Mouse (Mus musculus): ENCODE measurements around the gene Lamtor1. TPM values are rescaled to one million over a fixed set of nuclear protein-coding genes. Genes with fewer than 3 reads are reported as not detected.

Lamtor1 gene
- total and polyA plus RNA-seq, 3 experiments, result 68.6 to 107 (median 86.2) TPM

DNA sequence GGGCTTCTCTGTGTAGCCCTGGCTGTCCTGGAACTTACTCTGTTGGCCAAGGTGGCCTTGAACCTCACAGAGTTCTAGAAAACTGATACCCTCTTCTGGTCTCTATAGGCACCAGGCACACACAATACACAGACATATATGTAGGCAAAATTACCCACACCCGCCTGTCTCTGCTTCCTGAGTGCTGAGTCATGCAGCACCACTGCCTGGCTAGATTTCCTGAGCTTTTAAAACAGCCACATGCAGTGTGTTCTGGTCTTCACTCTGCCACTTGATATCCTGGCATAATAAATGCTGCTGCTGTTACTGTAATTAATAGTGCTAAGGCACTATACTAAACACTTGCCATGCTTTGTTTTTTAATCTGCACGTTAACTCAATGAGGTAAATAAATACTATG lies 59.9 kb downstream of the Lamtor1 start:
- no peaks in the 10 kb centered on the region; the same call in 1 of the 2 replicates for H3K79me2 ChIP-seq (replicated peaks; ENCODE audit: control insufficient read depth, extremely low read depth, insufficient read depth, poor library complexity, severe bottlenecking)
- DNase-seq (ENCODE audit: extremely low read depth), result peak; percentile 27
- no peaks in the 10 kb centered on the region for H3K9me3 ChIP-seq (replicated peaks; ENCODE audit: low read length)
- H3K9ac ChIP-seq (ENCODE audit: insufficient read depth, low read depth), result no peak overlapping the region
- in situ Hi-C loops (cut with MboI; ENCODE audit: low pct_ligation_motif_present, low pct_unique_long_range_greater_than_20kb, low sequenced_read_pairs) (no loop called here), dilution Hi-C loops (cut with MboI; ENCODE audit: extremely low pct_ligation_motif_present, extremely low pct_unique_long_range_greater_than_20kb, low sequenced_read_pairs) (no loop called here)
- H3K4me2 ChIP-seq (ENCODE audit: insufficient read depth, low read depth, poor library complexity, severe bottlenecking), result no peak overlapping the region
- H3K4me3 ChIP-seq (replicated peaks in 1 of 3; ENCODE audit: low read depth in 2 of 3, low read length in 2 of 3, poor library complexity in 1 of 3), result no peak overlapping the region
- H3K36me3 ChIP-seq (replicated peaks in 1 of 2; ENCODE audit: control insufficient read depth in 1 of 2, insufficient read depth in 1 of 2, low read length in 1 of 2), result no peaks in the 10 kb centered on the region
- H3K27me3 ChIP-seq (replicated peaks), result no peaks in the 10 kb centered on the region
- peaks cover 0 to 57% of the 10 kb centered on the region in 2 experiments; a peak in 3 of 4 replicates for H3K4me1 ChIP-seq (ENCODE audit: control insufficient read depth in 1 of 2, insufficient read depth in 2 of 2)
- no peak overlapping the region for H3K27ac ChIP-seq (ENCODE audit: insufficient read depth, low read depth)
- TF ChIP-seq GABPA (IDR thresholded peaks at IDR 0.05; ENCODE audit: insufficient replicate concordance, low read depth, low read length) (no peak), ZKSCAN1 (IDR thresholded peaks at IDR 0.05; ENCODE audit: borderline replicate concordance, low read depth, low read length) (no peak), MAFK (IDR thresholded peaks at IDR 0.05; ENCODE audit: insufficient replicate concordance, low read length) (no peak; the same call in 1 of the 2 replicates), MEF2A (IDR thresholded peaks at IDR 0.05; ENCODE audit: borderline replicate concordance, low read depth, low read length) (no peak), MYC (IDR thresholded peaks at IDR 0.05; ENCODE audit: low read depth, low read length) (no peak), MAZ (IDR thresholded peaks at IDR 0.05; ENCODE audit: low read depth, low read length) (no peak), IRF4 (IDR thresholded peaks at IDR 0.05; ENCODE audit: low read depth, low read length) (no peak), CHD1 (IDR thresholded peaks at IDR 0.05; ENCODE audit: low read depth, low read length) (no peak), ZNF384 (IDR thresholded peaks at IDR 0.05; ENCODE audit: low read depth, low read length) (no peak), ELF1 (IDR thresholded peaks at IDR 0.05; ENCODE audit: low read depth, low read length) (no peak), SIN3A (IDR thresholded peaks at IDR 0.05; ENCODE audit: low read length) (no peak), EP300 (IDR thresholded peaks at IDR 0.05; ENCODE audit: low read length) (no peak), NELFE (IDR thresholded peaks at IDR 0.05; ENCODE audit: low read depth, low read length) (no peak), HCFC1 (IDR thresholded peaks at IDR 0.05; ENCODE audit: low read depth, low read length) (no peak), MAX (IDR thresholded peaks at IDR 0.05; ENCODE audit: low read length) (no peak), CTCF (conservative IDR thresholded peaks at IDR 0.05 in 1 of 2, IDR thresholded peaks at IDR 0.05 in 1 of 2; ENCODE audit: low read depth in 2 of 2, low read length in 2 of 2) (no peak)

DNA sequence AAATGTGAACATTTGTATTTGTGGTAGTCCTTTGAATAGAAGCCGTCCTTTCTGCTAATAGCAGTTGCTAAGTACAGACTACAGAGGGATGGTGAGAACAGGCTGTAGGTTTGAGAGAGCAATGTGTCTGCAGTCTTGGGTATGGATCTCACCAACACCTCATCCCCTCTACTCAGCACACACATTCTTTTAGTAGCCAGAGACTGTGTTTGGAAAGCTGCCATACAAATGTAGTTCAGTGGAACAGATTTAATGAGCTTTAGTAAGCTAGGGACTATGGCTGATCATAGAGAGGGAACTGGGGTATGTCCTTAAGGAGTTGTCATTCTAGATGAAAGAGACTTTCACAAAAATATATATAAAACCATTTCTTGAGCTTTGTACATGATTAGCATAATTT lies 61.6 kb downstream of the Lamtor1 start:
- H3K27ac ChIP-seq (ENCODE audit: insufficient read depth, low read depth), result no peak overlapping the region
- no peak for TF ChIP-seq TCF12 (IDR thresholded peaks at IDR 0.05; ENCODE audit: low read depth, low read length)
- no peak for TF ChIP-seq JUN (IDR thresholded peaks at IDR 0.05; ENCODE audit: insufficient read depth, low read depth, low read length)
- TF ChIP-seq ZMIZ1 (IDR thresholded peaks at IDR 0.05; ENCODE audit: low read depth, low read length), result no peak
- no peak for TF ChIP-seq USF1 (IDR thresholded peaks at IDR 0.05; ENCODE audit: low read depth, low read length)
- TF ChIP-seq E2F4 (IDR thresholded peaks at IDR 0.05; ENCODE audit: insufficient replicate concordance, low read depth, low read length), result no peak
- TF ChIP-seq HCFC1 (IDR thresholded peaks at IDR 0.05; ENCODE audit: low read depth, low read length), result no peak
- TF ChIP-seq MAZ (IDR thresholded peaks at IDR 0.05; ENCODE audit: low read depth, low read length), result no peak
- no peak for TF ChIP-seq PAX5 (IDR thresholded peaks at IDR 0.05; ENCODE audit: low read length)
- TF ChIP-seq BHLHE40 (IDR thresholded peaks at IDR 0.05; ENCODE audit: low read depth, low read length), result no peak
- TF ChIP-seq GABPA (IDR thresholded peaks at IDR 0.05; ENCODE audit: insufficient replicate concordance, low read depth, low read length), result no peak
- TF ChIP-seq UBTF (IDR thresholded peaks at IDR 0.05; ENCODE audit: low read depth, low read length), result no peak
- TF ChIP-seq MEF2A (IDR thresholded peaks at IDR 0.05; ENCODE audit: borderline replicate concordance, low read depth, low read length), result no peak
- in situ Hi-C loops (cut with MboI; ENCODE audit: low pct_ligation_motif_present, low pct_unique_long_range_greater_than_20kb, low sequenced_read_pairs), result no loop called here

More for the DNA sequence above, 61.6 kb downstream of the Lamtor1 start:
- dilution Hi-C loops (cut with MboI; ENCODE audit: extremely low pct_ligation_motif_present, extremely low pct_unique_long_range_greater_than_20kb, low sequenced_read_pairs), result no loop called here
- peaks cover 0 to 66% of the 10 kb centered on the region in 2 experiments; a peak in 3 of 4 replicates for H3K4me1 ChIP-seq (ENCODE audit: control insufficient read depth in 1 of 2, insufficient read depth in 2 of 2)
- peaks cover 8% of the 10 kb centered on the region for H3K79me2 ChIP-seq (replicated peaks; ENCODE audit: control insufficient read depth, extremely low read depth, insufficient read depth, poor library complexity, severe bottlenecking)
- DNase-seq (ENCODE audit: extremely low read depth), result no peak
- H3K4me2 ChIP-seq (ENCODE audit: insufficient read depth, low read depth, poor library complexity, severe bottlenecking), result no peak overlapping the region
- no peaks in the 10 kb centered on the region for H3K27me3 ChIP-seq (replicated peaks)
- H3K9me3 ChIP-seq (replicated peaks; ENCODE audit: low read length), result no peaks in the 10 kb centered on the region
- H3K9ac ChIP-seq (ENCODE audit: insufficient read depth, low read depth), result no peak overlapping the region
- no peaks in the 10 kb centered on the region for H3K36me3 ChIP-seq (replicated peaks in 1 of 2; ENCODE audit: control insufficient read depth in 1 of 2, insufficient read depth in 1 of 2, low read length in 1 of 2)
- H3K4me3 ChIP-seq (replicated peaks in 1 of 3; ENCODE audit: low read depth in 2 of 3, low read length in 2 of 3, poor library complexity in 1 of 3), result no peak overlapping the region

Measured in CH12.LX (cell line).